Mouse (Mus musculus): ENCODE measurements at regions not wholly inside any gene's neighbourhood (a gene's known extent, or its start where the extent isn't known, plus 50 kb on each side); places are given as distances from the start of the nearest gene placed in this dataset.

DNA sequence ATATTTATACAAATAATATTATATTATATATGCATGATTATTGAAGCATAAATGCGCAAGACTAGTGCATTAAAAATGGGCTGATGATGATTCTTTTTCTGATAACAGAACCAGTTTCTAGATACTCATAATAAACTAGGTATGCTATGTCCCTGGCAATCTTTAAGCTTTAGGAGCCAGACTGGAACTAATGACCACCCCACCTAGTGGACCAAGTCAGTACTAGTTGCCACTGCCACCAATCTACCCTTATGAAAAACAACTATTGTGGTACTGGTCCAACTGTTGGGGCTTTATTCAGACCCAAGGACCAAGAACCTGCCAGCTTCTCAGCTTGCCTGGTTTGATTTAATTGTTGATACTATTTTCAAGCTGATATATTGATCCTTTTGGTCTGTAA, 722.8 kb downstream of the Dach1 start:
- DNase-seq (ENCODE audit: low spot score in 2 of 2) = no peak

DNA sequence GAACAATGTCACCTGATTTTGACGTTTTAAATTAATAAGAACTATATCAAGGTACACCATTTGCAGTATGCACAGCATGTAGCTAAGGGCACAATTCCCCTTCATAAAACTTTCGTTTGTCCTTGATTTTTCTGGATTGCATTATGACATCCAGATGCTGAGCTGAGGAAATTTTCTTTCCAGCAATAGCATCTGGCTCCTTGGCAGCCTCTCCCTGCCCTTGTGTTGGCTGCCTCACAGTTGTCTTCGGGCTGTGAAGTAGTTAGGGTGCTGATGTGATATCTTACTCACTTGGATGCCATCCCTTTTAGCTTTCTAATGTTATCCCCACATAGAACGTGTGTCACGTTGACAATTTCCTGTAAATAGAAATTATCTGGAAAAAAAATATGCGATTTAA, 729.2 kb downstream of the Dach1 start:
- no peak for DNase-seq (ENCODE audit: low spot score in 2 of 2)

DNA sequence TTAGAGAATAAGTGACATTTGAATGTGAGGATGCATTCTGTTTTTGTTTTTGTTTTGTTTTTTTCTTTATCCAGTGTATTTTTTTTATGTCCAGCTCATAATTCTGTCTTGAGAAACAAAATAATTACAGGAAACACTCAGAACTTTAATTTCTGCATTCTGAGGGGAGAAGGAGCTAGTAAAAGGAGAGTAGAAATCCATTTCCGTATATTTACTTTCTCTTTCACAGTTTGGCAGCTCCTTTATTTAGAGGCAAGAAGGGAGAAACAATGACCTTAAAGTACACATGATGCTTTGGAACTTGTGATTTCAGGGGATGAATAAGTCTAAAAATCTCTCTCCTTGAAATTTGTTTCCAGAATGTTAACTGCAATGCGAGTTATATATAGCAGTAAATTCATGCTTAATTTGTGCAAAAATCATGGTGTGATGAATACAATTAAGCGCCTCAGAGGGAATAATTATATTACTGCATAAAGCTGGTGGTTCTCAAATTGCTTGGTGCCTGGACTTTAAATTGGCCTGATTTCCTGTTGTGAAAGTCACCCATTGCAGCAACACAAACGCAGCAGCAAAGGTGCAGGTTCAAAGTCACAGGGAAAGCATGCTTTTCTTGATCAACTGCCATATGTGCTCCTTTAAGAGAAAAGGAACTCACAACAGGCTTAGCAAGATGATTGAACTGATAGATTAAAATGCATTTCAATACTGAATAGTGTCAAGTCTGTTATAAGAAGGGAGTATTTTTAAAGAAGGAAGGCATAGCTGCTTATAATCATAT, 733.9 kb downstream of the Dach1 start:
- DNase-seq (ENCODE audit: low spot score in 2 of 2) = no peak

DNA sequence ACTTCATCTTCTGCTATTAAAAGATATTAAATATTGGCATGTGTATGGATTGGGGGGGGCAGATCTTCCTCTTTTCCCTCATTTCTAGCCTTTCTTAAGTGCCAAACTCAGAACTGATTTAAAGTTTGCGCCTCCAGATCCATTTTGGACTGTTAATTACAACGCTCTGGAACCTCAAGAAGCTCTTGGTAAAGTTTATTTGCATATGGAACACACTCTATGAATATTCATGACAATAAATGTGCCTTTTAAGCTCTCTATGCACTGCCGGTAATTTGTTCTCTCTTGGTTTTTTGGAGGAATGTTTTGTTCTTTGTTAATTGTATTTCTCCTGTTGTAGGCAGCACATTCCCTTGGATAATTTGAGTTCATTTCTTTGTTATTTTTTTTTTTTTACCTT, 738.3 kb downstream of the Dach1 start:
- no peak for DNase-seq (ENCODE audit: low spot score in 2 of 2)

DNA sequence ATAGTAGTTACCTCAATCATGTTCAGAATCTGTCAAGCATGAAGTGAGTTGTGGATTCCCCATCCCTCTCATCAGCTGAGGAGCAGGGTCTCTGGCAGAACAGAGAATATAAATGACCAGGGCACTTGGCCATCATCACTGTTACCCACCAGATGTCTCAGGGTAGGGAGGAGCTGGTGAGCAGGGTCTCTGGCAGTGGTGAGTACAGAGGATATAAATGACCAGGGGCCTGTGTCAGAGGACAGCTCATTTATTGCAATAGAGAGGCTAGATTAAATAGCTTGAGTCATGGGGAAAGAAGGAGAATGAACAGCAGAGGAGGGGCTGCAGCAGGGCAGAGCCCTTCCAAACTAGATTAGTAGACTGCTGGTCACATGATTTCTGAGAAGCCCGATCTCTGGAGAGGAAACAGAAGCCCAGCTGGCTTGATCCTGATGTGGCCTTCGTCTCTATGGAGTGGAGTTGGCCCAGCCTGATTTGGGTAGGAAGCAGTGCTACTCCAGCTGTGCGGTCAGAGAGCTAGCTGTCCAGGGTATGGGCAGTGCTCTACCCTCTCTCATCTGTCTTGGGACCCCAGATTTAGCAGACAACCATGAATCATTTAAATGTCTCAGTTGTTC, 766.3 kb downstream of the Dach1 start:
- no peak for DNase-seq (ENCODE audit: low spot score in 2 of 2)

DNA sequence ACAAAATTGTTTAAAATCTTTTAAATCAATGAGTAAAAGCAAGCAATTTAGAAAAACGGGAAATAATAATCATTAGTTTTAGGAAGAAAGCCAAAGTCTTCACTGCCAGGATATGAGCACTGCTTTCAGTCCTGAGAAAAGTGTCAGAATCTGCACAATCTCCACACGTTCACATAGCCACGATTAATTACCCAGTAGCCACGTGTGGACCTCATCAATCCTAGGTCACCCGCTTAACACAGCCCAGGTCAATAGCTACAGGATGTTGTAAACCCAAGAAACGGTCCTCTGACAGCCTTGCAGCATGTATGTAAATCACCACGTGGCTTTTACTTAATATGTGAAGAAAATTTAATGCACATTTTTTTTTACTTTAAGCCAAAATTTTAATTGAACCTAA, 773.2 kb downstream of the Dach1 start:
- no peak for DNase-seq (ENCODE audit: low spot score in 2 of 2)

DNA sequence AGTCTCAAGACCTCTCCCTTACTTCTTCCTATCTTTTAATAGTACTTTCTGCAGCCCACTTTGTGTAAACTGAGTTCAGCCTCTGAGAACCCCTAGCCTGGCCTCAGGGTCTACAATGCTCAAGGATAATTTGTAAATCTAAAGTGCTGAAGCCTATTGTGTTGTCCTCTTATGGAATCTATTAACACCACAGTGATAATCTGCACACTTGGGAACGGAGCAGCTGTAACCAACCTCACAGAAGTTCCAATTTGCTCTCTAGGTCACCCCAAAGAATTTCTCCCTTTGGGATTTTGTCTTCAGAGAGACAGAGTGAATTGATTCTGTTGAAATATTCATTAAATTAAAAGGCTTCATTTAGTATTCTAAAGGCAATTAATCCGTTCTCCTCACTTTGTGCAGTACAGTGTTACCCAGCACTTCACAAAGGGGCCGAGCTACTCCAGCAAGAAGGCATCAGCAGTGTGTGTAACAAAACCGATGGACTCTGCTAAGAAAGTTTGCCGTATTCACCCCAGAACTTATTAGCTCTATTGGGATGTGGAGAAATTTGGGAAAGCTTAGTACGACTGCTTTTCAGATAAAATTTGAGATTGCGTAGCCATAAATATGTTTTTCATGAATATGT, 773.7 kb downstream of the Dach1 start:
- no peak for DNase-seq (ENCODE audit: low spot score in 2 of 2)

DNA sequence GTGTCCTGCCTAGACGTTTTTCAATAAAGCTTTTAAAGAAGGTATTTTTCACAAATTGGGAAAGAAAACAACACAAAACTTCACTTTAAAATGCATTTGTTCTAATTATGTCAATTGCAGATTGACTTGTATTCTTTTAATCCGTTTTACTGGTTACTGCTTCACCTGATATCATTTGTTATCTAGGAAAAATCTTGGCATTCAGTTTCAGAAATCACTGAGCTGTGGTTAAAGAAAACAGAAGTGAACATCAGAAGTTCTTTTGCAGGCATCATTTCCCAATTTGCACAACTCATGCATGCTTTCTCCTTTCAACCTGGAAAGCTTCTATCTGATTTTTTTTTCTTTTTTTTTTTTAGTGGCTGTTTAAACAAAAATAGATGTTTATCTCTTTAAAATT, 780.6 kb downstream of the Dach1 start:
- DNase-seq (ENCODE audit: low spot score in 2 of 2) = no peak

DNA sequence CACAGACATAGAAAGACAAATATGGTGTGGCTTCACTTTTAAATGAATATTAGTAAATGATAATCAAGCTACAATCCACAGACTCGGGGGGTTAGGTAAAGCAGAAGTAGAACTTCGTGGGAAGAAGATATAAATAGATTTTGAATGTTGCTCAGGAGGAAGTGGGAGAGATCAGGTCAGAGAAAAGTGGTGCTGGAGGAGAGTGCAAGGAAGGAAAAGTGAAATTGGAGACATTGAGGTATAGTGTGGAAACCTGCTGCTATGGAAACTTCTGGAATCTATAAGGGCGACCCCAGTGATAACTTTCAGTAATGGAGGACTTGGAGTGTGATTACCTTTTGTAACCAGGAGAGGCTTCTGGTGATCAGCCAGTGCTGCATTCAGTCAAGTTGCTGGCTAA, 789.4 kb downstream of the Dach1 start:
- DNase-seq (ENCODE audit: low spot score in 2 of 2) = no peak

DNA sequence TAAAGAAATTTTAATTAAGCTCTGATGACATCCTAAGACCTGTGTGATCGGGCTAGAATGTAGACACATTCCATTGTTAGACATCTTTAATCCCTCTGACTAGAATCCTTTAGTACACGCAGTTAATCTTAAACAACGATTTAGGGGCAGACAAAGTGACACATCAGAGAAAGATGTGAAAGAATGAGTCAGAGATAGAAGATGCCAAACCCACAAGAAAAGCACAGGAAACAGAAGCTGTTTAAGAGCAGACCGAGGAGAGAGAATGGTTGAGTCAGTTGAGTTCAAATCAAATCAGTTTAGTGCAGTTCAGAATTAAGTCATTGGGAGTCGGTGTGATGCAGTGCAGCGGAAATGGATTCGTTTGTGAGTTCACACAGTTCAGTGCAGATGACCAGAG, 812.6 kb downstream of the Dach1 start:
- DNase-seq (ENCODE audit: low spot score in 2 of 2) = no peak

DNA sequence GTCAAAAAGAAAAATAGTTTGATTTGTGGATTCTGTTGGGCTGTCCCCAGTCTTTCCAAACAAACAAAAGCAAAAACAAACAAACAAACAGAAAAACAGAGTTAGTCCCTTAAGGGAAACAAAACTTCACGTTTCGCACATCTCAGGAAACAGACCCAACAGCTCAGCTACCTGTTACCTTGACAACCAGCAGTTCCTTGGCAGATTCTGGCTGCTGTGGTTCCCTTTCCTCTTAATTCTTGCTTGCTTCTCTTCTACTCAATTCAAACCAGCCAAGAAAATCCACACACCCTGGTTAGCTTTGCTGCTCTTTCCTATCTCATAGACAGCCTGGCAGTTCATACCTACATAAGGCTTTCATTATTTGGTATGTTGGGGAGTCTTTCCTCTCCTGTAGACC, 821.6 kb downstream of the Dach1 start:
- DNase-seq (ENCODE audit: low spot score in 2 of 2) = no peak

DNA sequence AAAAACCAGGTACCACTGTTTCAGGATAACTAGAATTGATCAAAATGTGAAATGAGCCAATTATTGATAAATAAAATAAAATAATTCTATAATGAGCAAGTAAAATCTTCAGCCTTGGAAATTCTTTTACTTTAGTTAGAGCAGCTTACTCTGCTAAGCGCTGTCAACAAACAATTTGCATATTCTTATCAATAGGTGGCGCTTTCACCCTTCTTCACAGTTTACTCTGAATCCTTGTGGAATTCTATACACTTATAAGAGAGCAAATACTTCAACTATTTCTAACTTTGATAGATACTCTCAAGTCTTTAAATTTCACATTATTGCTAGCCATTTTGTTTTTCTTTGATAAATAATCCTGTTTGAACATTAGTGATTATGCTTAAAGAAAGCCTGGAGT, 812.5 kb upstream of the Klhl1 start:
- DNase-seq (ENCODE audit: low spot score in 2 of 2) = peak in 1 of 2 experiments; percentile 25

DNA sequence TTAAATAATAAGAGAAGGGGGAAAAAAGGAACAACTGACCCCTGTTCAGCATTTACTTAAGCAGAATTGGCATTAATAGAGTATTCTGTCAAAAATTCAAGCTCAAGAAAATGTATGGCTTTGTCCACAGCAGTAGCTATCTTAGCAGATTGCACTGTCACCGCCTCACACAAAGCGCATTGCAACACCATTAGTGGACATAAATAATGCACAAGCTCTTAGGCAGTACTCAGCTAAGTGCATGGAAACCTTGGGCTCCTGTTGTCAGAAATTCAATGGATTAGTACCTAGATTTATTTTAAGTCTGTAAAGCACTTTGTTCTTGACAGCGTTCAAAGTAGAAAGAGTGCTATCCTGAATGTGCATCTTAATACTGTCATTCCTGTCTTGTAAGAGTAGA, 811.1 kb upstream of the Klhl1 start:
- no peak for DNase-seq (ENCODE audit: low spot score in 2 of 2)

DNA sequence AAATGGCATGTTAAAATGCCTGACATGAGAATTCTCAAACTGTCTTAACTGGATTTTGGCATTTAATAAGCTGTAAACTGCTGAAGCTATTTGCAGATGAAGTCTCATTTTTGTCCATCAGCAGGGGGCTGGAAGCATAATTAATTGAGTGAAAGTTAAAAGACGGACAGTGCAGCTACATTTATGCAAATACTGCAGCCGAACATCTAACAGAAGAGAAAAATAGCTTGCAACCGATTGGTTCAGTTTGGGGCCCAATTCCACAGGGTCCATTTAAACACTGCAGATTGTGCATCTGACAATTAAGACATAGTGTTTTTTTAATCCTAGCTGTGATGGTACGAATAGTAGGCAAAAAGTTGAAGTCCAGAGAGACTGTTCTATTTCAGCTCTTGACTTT, 774.2 kb upstream of the Klhl1 start:
- no peak for DNase-seq (ENCODE audit: low spot score in 2 of 2)

DNA sequence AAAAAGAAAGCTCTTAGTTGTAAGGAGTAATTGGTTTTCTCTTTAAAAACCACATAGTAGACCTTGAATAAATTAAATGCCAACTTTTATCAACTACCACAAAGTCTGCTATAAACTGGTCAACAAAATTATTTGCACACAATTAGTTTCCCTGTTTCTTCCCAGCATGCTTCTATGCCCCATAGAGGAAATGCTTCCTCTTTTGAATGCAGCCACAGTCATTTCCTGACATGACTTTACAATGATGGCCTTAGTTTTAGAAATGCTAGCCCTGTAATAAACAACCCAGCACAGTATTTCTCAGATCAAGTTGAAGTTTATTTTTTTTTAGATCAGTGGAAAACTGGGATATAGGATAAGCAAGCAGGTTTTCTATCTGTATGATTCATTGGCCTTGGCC, 768.5 kb upstream of the Klhl1 start:
- no peak for DNase-seq (ENCODE audit: low spot score in 2 of 2)

DNA sequence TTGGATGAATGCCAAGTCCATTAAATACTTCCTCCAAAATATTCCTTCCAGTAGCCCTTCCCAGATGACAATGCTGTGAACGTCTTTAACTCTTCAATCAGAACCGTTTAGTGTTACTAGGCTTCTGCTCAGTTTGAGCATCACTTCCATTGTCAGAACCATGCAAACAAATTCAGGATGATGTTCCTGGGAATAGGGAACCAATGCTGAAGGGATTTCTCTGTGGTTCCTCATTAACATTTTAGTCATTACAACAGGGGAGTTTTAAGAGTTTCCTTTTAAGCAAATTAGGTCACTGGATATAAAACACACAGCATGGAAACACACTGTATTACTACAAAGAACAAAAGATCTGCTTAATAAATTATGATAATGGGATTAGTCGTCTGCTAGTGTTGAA, 739.6 kb upstream of the Klhl1 start:
- DNase-seq (ENCODE audit: low spot score in 2 of 2) = no peak

Measured in right cerebral cortex, postnatal 10 days (tissue).